Mouse (Mus musculus) kidney, adult 2 months (tissue): ENCODE data around the gene Slc9a2.

Experiments used
- CTCF ChIP-seq: fragments of 200-500 bp; conservative IDR thresholded peaks from 2 replicates; pipeline ENCODE4 v1.5.1; 2011; ENCODE audit warnings: low read depth, mild to moderate bottlenecking, control low read depth, low read length, moderate library complexity, mixed read lengths; ENCODE audit not compliant: insufficient read depth, insufficient read length
- POLR2A ChIP-seq: fragments of 200-500 bp; IDR thresholded peaks from one replicate; pipeline ENCODE4 v1.6.1; 2011; ENCODE audit warnings: low read depth, low read length, control low read depth

GRCm38 (mm10) chr1:40657978-40658496 lies 22.3 kb upstream of the Slc9a2 start:
- TF ChIP-seq POLR2A: no peak
- TF ChIP-seq CTCF: peak; percentile 57
